Mouse (Mus musculus) bone marrow macrophage, adult 2 months (primary cell): ENCODE measurements around the gene Ap2b1.

ENCODE experiments used
- CTCF ChIP-seq: IDR thresholded peaks from 2 replicates; pipeline ENCODE4 v1.5.1; 2012; ENCODE audit warnings: low read depth, mild to moderate bottlenecking, low read length, moderate library complexity
- POLR2A ChIP-seq: IDR thresholded peaks from 2 replicates; pipeline ENCODE4 v1.6.1; 2012; ENCODE audit warnings: mild to moderate bottlenecking, low read depth, low read length, borderline replicate concordance

GRCm38 (mm10) chr11:83302124-83302523 is 3.3 kb downstream of the Ap2b1 start:
- no peak for TF ChIP-seq CTCF
- TF ChIP-seq POLR2A = no peak
